Mouse (Mus musculus) CH12.LX (cell line): Measurements from ENCODE around the gene Sidt2. TPM values are rescaled to one million over a fixed set of nuclear protein-coding genes. Genes with fewer than 3 reads are reported as not detected.

ENCODE experiments used
- DNase-seq: peaks from one replicate; pipeline ENCODE4 v3.0.0-alpha.2; 2013; ENCODE audit errors: extremely low read depth
- H3K27ac ChIP-seq: 2 replicates; pipeline ENCODE4 v1.5.1; 2012; ENCODE audit warnings: low read depth, mild to moderate bottlenecking, control low read depth, moderate library complexity; ENCODE audit not compliant: insufficient read depth
- H3K27me3 ChIP-seq: replicated peaks from 2 replicates; pipeline ENCODE3; 2012; ENCODE audit warnings: inconsistent platforms
- H3K36me3 ChIP-seq, 2 experiments: replicated peaks in 1 of 2; 2 replicates each; pipeline versions ENCODE3 to v1.6.1; 2012; ENCODE audit warnings: inconsistent platforms in 1 of 2, low read length in 1 of 2, mild to moderate bottlenecking in 1 of 2, mixed read lengths in 1 of 2, moderate library complexity in 1 of 2; ENCODE audit not compliant: control insufficient read depth in 1 of 2, insufficient read depth in 1 of 2
- H3K4me1 ChIP-seq, 2 experiments: 2 replicates each; pipeline ENCODE4 v1.6.1; 2012; ENCODE audit warnings: inconsistent platforms in 1 of 2, moderate library complexity in 1 of 2; ENCODE audit not compliant: insufficient read depth in 2 of 2, control insufficient read depth in 1 of 2
- H3K4me2 ChIP-seq: 2 replicates; pipeline ENCODE4 v1.6.1; 2012; ENCODE audit warnings: low read depth, mild to moderate bottlenecking, control low read depth; ENCODE audit not compliant: poor library complexity, insufficient read depth, severe bottlenecking
- H3K4me3 ChIP-seq, 3 experiments: fragments of 150-350 bp in 1 of 3; sonication (generic) in 1 of 3; replicated peaks in 1 of 3; 2 replicates each; pipeline versions ENCODE3 to v1.5.1; 2011 to 2012; ENCODE audit warnings: low read depth in 2 of 3, low read length in 2 of 3, mild to moderate bottlenecking in 2 of 3, moderate library complexity in 2 of 3, control low read depth in 1 of 3, improper control_type of control experiment in 1 of 3, inconsistent platforms in 1 of 3, mixed read lengths in 1 of 3; ENCODE audit not compliant: poor library complexity in 1 of 3
- H3K79me2 ChIP-seq: replicated peaks from 2 replicates; pipeline ENCODE4 v1.6.1; 2012; ENCODE audit warnings: mild to moderate bottlenecking, moderate library complexity; ENCODE audit not compliant: control insufficient read depth, poor library complexity, insufficient read depth, severe bottlenecking; ENCODE audit errors: extremely low read depth
- H3K9ac ChIP-seq: 2 replicates; pipeline ENCODE4 v1.6.1; 2012; ENCODE audit warnings: low read depth, mild to moderate bottlenecking, control low read depth, moderate library complexity; ENCODE audit not compliant: insufficient read depth
- H3K9me3 ChIP-seq: replicated peaks from 2 replicates; pipeline ENCODE3; 2012; ENCODE audit warnings: low read length, inconsistent platforms, mixed read lengths
- BHLHE40 ChIP-seq: IDR thresholded peaks from 2 replicates; pipeline ENCODE4 v1.6.1; 2011; ENCODE audit warnings: mild to moderate bottlenecking, low read depth, low read length, improper control_type of control experiment
- CHD1 ChIP-seq: IDR thresholded peaks from 2 replicates; pipeline ENCODE4 v1.6.1; 2012; ENCODE audit warnings: low read depth, low read length, improper control_type of control experiment, inconsistent platforms
- CHD2 ChIP-seq: IDR thresholded peaks from 2 replicates; pipeline ENCODE4 v1.6.1; 2011; ENCODE audit warnings: low read length, improper control_type of control experiment
- CTCF ChIP-seq, 2 experiments: IDR thresholded peaks in 1 of 2; conservative IDR thresholded peaks in 1 of 2; 2 replicates each; pipeline ENCODE4 v1.5.1; 2011 to 2012; ENCODE audit warnings: low read depth in 2 of 2, low read length in 2 of 2, improper control_type of control experiment in 1 of 2, inconsistent platforms in 1 of 2, mild to moderate bottlenecking in 1 of 2, moderate library complexity in 1 of 2
- E2F4 ChIP-seq: IDR thresholded peaks from 2 replicates; pipeline ENCODE4 v1.6.1; 2011; ENCODE audit warnings: low read depth, low read length, improper control_type of control experiment; ENCODE audit not compliant: insufficient replicate concordance
- ELF1 ChIP-seq: IDR thresholded peaks from 2 replicates; pipeline ENCODE4 v1.6.1; 2014; ENCODE audit warnings: low read depth, mild to moderate bottlenecking, inconsistent platforms, low read length, improper control_type of control experiment
- EP300 ChIP-seq: IDR thresholded peaks from 2 replicates; pipeline ENCODE4 v1.6.1; 2011; ENCODE audit warnings: low read length, improper control_type of control experiment
- ETS1 ChIP-seq: conservative IDR thresholded peaks from 2 replicates; pipeline ENCODE4 v1.6.1; 2012; ENCODE audit warnings: low read depth, mild to moderate bottlenecking, inconsistent platforms, low read length, improper control_type of control experiment, moderate library complexity
- GABPA ChIP-seq: IDR thresholded peaks from 2 replicates; pipeline ENCODE4 v1.6.1; 2012; ENCODE audit warnings: low read depth, low read length, improper control_type of control experiment, inconsistent platforms; ENCODE audit not compliant: insufficient replicate concordance
- HCFC1 ChIP-seq: IDR thresholded peaks from 2 replicates; pipeline ENCODE4 v1.6.1; 2012; ENCODE audit warnings: low read depth, mild to moderate bottlenecking, inconsistent platforms, low read length, improper control_type of control experiment
- IRF4 ChIP-seq: IDR thresholded peaks from 2 replicates; pipeline ENCODE4 v1.6.1; 2014; ENCODE audit warnings: low read depth, mild to moderate bottlenecking, inconsistent platforms, low read length, improper control_type of control experiment
- JUN ChIP-seq: IDR thresholded peaks from 2 replicates; pipeline ENCODE4 v1.6.1; 2011; ENCODE audit warnings: low read depth, mild to moderate bottlenecking, low read length, improper control_type of control experiment, moderate library complexity; ENCODE audit not compliant: insufficient read depth
- JUND ChIP-seq: conservative IDR thresholded peaks from 2 replicates; pipeline ENCODE4 v1.6.1; 2011; ENCODE audit warnings: low read depth, low read length, improper control_type of control experiment
- KAT2A ChIP-seq: IDR thresholded peaks from 2 replicates; pipeline ENCODE4 v1.6.1; 2012; ENCODE audit warnings: low read length, improper control_type of control experiment, inconsistent platforms; ENCODE audit not compliant: insufficient replicate concordance
- MAFK ChIP-seq: IDR thresholded peaks from 2 replicates; pipeline ENCODE4 v1.6.1; 2011; ENCODE audit warnings: low read length, improper control_type of control experiment; ENCODE audit not compliant: insufficient replicate concordance
- MAX ChIP-seq: IDR thresholded peaks from 2 replicates; pipeline ENCODE4 v1.6.1; 2011; ENCODE audit warnings: low read length, improper control_type of control experiment
- MAZ ChIP-seq: IDR thresholded peaks from 2 replicates; pipeline ENCODE4 v1.6.1; 2012; ENCODE audit warnings: low read depth, mild to moderate bottlenecking, inconsistent platforms, low read length, improper control_type of control experiment, moderate library complexity
- MYC ChIP-seq: IDR thresholded peaks from 2 replicates; pipeline ENCODE4 v1.6.1; 2011; ENCODE audit warnings: low read depth, mild to moderate bottlenecking, improper control_type of control experiment, low read length
- NELFE ChIP-seq: IDR thresholded peaks from 2 replicates; pipeline ENCODE4 v1.6.1; 2011; ENCODE audit warnings: low read depth, low read length, improper control_type of control experiment
- NRF1 ChIP-seq: IDR thresholded peaks from 2 replicates; pipeline ENCODE4 v1.6.1; 2014; ENCODE audit warnings: low read depth, mild to moderate bottlenecking, inconsistent platforms, low read length, improper control_type of control experiment, moderate library complexity
- RAD21 ChIP-seq: IDR thresholded peaks from 2 replicates; pipeline ENCODE4 v1.6.1; 2011; ENCODE audit warnings: low read depth, mild to moderate bottlenecking, low read length, improper control_type of control experiment, moderate library complexity
- RCOR1 ChIP-seq: conservative IDR thresholded peaks from 2 replicates; pipeline ENCODE4 v1.6.1; 2012; ENCODE audit warnings: low read depth, mild to moderate bottlenecking, inconsistent platforms, low read length, improper control_type of control experiment
- SIN3A ChIP-seq: IDR thresholded peaks from 2 replicates; pipeline ENCODE4 v1.6.1; 2012; ENCODE audit warnings: low read length, improper control_type of control experiment, inconsistent platforms
- SMC3 ChIP-seq: IDR thresholded peaks from 2 replicates; pipeline ENCODE4 v1.6.1; 2011; ENCODE audit warnings: low read depth, low read length, improper control_type of control experiment
- TBP ChIP-seq: conservative IDR thresholded peaks from 2 replicates; pipeline ENCODE4 v1.6.1; 2011; ENCODE audit warnings: low read depth, low read length, improper control_type of control experiment
- TCF12 ChIP-seq: IDR thresholded peaks from 2 replicates; pipeline ENCODE4 v1.6.1; 2014; ENCODE audit warnings: low read depth, mild to moderate bottlenecking, inconsistent platforms, low read length, improper control_type of control experiment
- UBTF ChIP-seq: IDR thresholded peaks from 2 replicates; pipeline ENCODE4 v1.6.1; 2012; ENCODE audit warnings: low read depth, mild to moderate bottlenecking, inconsistent platforms, low read length, improper control_type of control experiment, moderate library complexity
- USF1 ChIP-seq: IDR thresholded peaks from 2 replicates; pipeline ENCODE4 v1.6.1; 2014; ENCODE audit warnings: low read depth, mild to moderate bottlenecking, inconsistent platforms, low read length, improper control_type of control experiment
- USF2 ChIP-seq: conservative IDR thresholded peaks from 2 replicates; pipeline ENCODE4 v1.6.1; 2011; ENCODE audit warnings: low read depth, low read length, improper control_type of control experiment
- ZKSCAN1 ChIP-seq: IDR thresholded peaks from 2 replicates; pipeline ENCODE4 v1.6.1; 2012; ENCODE audit warnings: low read depth, inconsistent platforms, low read length, improper control_type of control experiment, borderline replicate concordance
- ZMIZ1 ChIP-seq: IDR thresholded peaks from 2 replicates; pipeline ENCODE4 v1.6.1; 2012; ENCODE audit warnings: low read depth, mild to moderate bottlenecking, inconsistent platforms, low read length, improper control_type of control experiment
- dilution Hi-C: fragments of 300-500 bp; cut with MboI; formaldehyde crosslinking; loops from 2 replicates; pipeline ENCODE4 v1.14.3; 2020; ENCODE audit warnings: low sequenced_read_pairs; ENCODE audit not compliant: extremely low pct_unique_long_range_greater_than_20kb, extremely low pct_ligation_motif_present
- in situ Hi-C: fragments of 300-500 bp; cut with MboI; formaldehyde crosslinking; loops from 3 replicates; pipeline ENCODE4 v1.14.3; 2019; ENCODE audit warnings: low sequenced_read_pairs, low pct_ligation_motif_present, low pct_unique_long_range_greater_than_20kb, mixed read lengths
- polyA plus RNA-seq: library from polyadenylated mRNA; unstranded; fragments of >175 nt; gene quantifications from 2 replicates; pipeline ENCODE4 v1.2.1, GENCODE M21; 2012; ENCODE audit warnings: low read depth; ENCODE audit not compliant: insufficient read length
- total RNA-seq, 2 experiments: library from RNA; depleted of rRNA; stranded (reverse); fragments of 300-350 nt in 1 of 2; fragments of >200 nt in 1 of 2; gene quantifications; 2 replicates each; pipeline ENCODE4 v1.2.3; 2012 to 2014

The Sidt2 gene
- total and polyA plus RNA-seq, 3 experiments = 38.9 to 143 (median 47.8) TPM

DNA sequence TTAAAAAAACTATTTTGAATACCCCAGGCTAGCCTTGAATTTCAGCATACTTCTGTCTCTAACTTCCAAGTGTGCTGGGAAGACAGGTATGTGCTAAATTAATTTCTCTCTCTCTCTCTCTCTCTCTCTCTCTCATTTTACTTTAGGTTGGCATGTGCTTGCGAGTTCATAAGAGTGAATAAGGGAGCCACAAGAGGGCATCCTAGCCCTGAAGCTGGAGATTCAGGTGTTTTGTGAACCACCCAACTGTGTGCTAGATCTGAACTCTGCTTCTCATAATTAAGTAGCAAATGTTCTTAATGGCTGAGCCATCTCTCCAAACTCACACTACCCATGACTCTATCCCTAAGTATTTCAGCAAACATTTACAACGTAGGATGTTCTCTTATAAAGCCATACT lies 21.8 kb upstream of the Sidt2 start:
- Histone ChIP-seq H3K4me3 (no peak overlapping the region), H3K4me2 (no peak overlapping the region), H3K79me2 (peaks cover 61% of the 10 kb centered on the region), H3K9ac (no peak overlapping the region), H3K36me3 (peaks cover 34 to 82% of the 10 kb centered on the region in 2 experiments), H3K27ac (no peak overlapping the region), H3K9me3 (no peaks in the 10 kb centered on the region), H3K4me1 (peaks cover 5 to 35% of the 10 kb centered on the region in 2 experiments; a peak in 3 of 4 replicates)
- dilution Hi-C loops = no loop called here
- DNase-seq = no peak
- TF ChIP-seq SIN3A (no peak), BHLHE40 (no peak), HCFC1 (no peak), RCOR1 (no peak), CHD1 (no peak), ZKSCAN1 (no peak), CHD2 (no peak), MAZ (no peak), MAX (no peak), MYC (peak; percentile 37; the same call in 1 of the 2 replicates), JUND (no peak), RAD21 (peak; percentile 37), E2F4 (no peak), KAT2A (no peak), TCF12 (no peak), MAFK (no peak), USF2 (no peak), NELFE (no peak), NRF1 (no peak), ZMIZ1 (no peak), CTCF (conservative IDR thresholded peaks at IDR 0.05 in 1 of 2, IDR thresholded peaks at IDR 0.05 in 1 of 2; ENCODE audit: low read depth in 2 of 2, low read length in 2 of 2) (peak in 1 of 2 experiments; percentile 52; a peak in 2 of 4 replicates), GABPA (no peak), IRF4 (no peak), SMC3 (peak; percentile 28), TBP (no peak), ETS1 (no peak), JUN (no peak), USF1 (no peak), EP300 (no peak), UBTF (no peak), ELF1 (no peak)
- TF ChIP-seq, all 38 proteins: peak for 4
- in situ Hi-C loops = no loop called here
- no peaks in the 10 kb centered on the region for H3K27me3 ChIP-seq
